Mouse (Mus musculus) bone marrow macrophage, adult 2 months (primary cell): ENCODE results near the gene Ankrd6. TPM values are rescaled to one million over a fixed set of nuclear protein-coding genes. Genes with fewer than 3 reads are reported as not detected.
"Not testable (repeated sequence)": the region's sequence is repeated elsewhere in the genome, so short reads cannot be mapped to it uniquely, and the experiment has no call there.

Source experiments
- H3K27ac ChIP-seq: 2 replicates; pipeline ENCODE4 v1.5.1; 2012; ENCODE audit warnings: low read depth, low read length; ENCODE audit not compliant: insufficient read depth
- H3K4me1 ChIP-seq: 2 replicates; pipeline ENCODE4 v1.6.1; 2012; ENCODE audit warnings: low read length; ENCODE audit not compliant: control insufficient read depth, insufficient read depth
- H3K4me3 ChIP-seq: 2 replicates; pipeline ENCODE4 v1.5.1; 2012; ENCODE audit warnings: mild to moderate bottlenecking, low read length, moderate library complexity; ENCODE audit not compliant: insufficient read depth
- CTCF ChIP-seq: IDR thresholded peaks from 2 replicates; pipeline ENCODE4 v1.5.1; 2012; ENCODE audit warnings: low read depth, mild to moderate bottlenecking, low read length, moderate library complexity
- POLR2A ChIP-seq: IDR thresholded peaks from 2 replicates; pipeline ENCODE4 v1.6.1; 2012; ENCODE audit warnings: mild to moderate bottlenecking, low read depth, low read length, borderline replicate concordance
- polyA plus RNA-seq: library from polyadenylated mRNA; stranded (reverse); fragments of >200 nt; gene quantifications from 2 replicates; pipeline ENCODE4 v1.2.4, GENCODE M21; 2012; ENCODE audit not compliant: missing spikeins, insufficient read depth, insufficient read length

Gene Ankrd6
- polyA plus RNA-seq, 1 experiment = 0.16 TPM

DNA sequence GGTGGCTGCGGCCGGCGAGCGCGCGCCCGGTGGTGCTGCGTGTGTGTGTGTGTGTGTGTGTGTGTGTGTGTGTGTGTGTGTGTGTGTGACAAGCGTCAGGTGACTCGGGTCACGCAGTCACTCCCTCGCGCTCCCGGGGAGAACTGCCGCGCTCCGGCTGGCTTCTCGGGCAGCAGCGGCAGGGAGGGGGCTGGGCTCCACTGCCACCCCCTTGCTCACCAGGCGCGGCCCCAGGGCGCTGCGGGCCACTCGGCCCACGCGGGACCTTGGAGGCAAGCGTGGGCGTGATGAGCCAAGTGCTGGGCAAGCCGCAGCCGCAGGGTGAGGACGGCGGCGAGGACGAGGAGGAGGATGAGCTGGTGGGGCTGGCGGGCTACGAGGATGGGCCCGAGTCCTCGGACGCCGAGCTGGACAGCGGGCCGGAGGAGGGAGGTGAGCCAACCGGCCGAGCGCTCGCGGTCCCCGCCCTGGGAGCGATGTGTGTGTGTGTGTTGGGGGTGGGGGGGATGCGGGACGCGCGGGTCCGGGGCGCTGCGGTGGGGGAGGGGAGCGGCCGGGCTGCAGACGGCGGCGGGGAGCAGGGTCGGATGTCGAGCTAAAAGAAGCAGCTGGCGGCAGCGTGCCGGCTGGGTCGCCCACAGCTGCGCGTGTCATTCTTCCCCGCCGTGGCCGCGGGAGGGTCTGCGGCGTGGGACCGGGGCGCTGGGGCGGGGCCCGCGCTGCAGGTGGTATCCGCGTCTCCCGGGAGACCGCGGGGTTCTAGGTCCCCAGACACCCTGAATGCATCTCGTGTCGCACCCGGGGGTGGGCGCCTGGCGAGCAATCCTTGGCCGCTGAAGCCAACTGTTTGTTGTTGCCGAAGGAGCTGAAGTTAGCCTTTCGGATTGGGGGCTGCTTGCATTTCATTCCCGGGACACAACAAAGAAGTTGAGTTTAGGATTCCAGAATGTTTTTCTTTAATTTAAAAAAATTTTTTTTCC is 32.8 kb upstream of the Ankrd6 start:
- no peak overlapping the region for H3K27ac ChIP-seq
- H3K4me3 ChIP-seq = peak overlapping the region; percentile 86
- TF ChIP-seq POLR2A = no peak
- no peak for TF ChIP-seq CTCF
- peaks cover 7% of the 10 kb centered on the region for H3K4me1 ChIP-seq

DNA sequence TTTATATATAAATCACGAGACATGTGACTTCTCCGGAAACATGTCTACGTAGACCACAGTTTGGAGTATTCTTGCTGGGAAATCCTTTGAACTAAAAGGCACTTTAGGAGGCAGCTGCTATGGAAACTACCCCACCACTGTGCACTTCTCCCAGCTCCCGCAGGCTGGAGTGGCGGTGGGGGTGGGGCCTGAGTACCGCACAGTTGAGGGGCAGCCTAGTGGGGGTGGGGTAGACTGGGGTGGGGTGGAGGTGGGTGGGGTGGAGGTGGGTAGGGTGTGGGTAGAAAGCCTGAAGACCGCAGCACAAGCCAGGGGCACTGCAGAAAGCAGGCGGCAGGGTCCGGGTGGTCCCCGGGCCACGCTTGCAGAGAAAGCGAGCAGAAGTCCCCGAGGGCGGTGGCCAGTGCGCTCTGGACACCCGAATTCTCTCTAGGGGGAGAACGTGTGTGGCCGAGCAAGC is 32.1 kb upstream of the Ankrd6 start, which contains the start of gene Rragd:
Rragd (plus strand) TSS at position 322 of the 460 bp plus-strand sequence.
- no peak for TF ChIP-seq POLR2A
- H3K4me1 ChIP-seq = peaks cover 7% of the 10 kb centered on the region
- peak within 1 kb of the TSS; percentile 86 for H3K4me3 ChIP-seq
- H3K27ac ChIP-seq = no peak within 1 kb of the TSS

- Histone ChIP-seq H3K27ac (no peak overlapping the region), H3K4me1 (peaks cover 4% of the 10 kb centered on the region), H3K4me3 (peak overlapping the region; percentile 86; the same call in 1 of the 2 replicates)
- TF ChIP-seq POLR2A (no peak), CTCF (no peak)
Measured at GRCm38 (mm10) chr4:32982041-32982715, 31.5 kb upstream of the Ankrd6 start.

GRCm38 (mm10) chr4:32981617-32982016 is 31.0 kb upstream of the Ankrd6 start:
- Histone ChIP-seq H3K27ac (no peak overlapping the region), H3K4me3 (no peak overlapping the region), H3K4me1 (peaks cover 4% of the 10 kb centered on the region)
- no peak for TF ChIP-seq POLR2A
- TF ChIP-seq CTCF = no peak

GRCm38 (mm10) chr4:32980061-32980460 is 29.4 kb upstream of the Ankrd6 start:
- no peak overlapping the region for H3K27ac ChIP-seq
- H3K4me1 ChIP-seq = peaks cover 4% of the 10 kb centered on the region
- TF ChIP-seq CTCF (no peak), POLR2A (no peak)
- no peak overlapping the region for H3K4me3 ChIP-seq

GRCm38 (mm10) chr4:32977331-32977730 is 26.7 kb upstream of the Ankrd6 start:
- H3K27ac ChIP-seq = no peak overlapping the region
- H3K4me3 ChIP-seq = no peak overlapping the region
- H3K4me1 ChIP-seq = no peaks in the 10 kb centered on the region
- TF ChIP-seq POLR2A (no peak), CTCF (no peak)

DNA sequence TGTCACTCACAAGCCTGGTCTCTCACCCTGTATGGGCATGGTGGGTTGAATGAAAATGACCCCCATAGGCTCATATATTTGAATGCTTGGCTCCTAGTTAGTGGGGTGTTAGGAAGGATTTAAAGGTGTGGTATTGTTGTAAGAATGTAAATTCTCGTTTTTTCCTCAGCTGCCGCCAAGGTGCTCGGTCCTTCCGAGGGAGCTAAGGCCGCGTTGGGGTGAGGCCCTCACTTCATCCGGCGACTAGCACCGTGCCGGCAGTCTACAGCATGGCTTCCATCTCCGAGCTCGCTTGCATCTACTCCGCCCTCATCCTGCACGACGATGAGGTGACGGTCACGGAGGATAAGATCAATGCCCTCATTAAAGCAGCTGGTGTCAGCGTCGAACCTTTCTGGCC is 14.0 kb upstream of the Ankrd6 start:
- H3K4me3 ChIP-seq, H3K27ac ChIP-seq, H3K4me1 ChIP-seq: not testable (repeated sequence)

GRCm38 (mm10) chr4:32961394-32961793 is 10.8 kb upstream of the Ankrd6 start:
- H3K4me1 ChIP-seq = no peaks in the 10 kb centered on the region
- TF ChIP-seq POLR2A = no peak
- no peak for TF ChIP-seq CTCF
- no peak overlapping the region for H3K4me3 ChIP-seq

GRCm38 (mm10) chr4:32956423-32956822 is 5.8 kb upstream of the Ankrd6 start:
- no peak overlapping the region for H3K4me3 ChIP-seq
- peaks cover 3% of the 10 kb centered on the region; the same call in 1 of the 2 replicates for H3K4me1 ChIP-seq
- H3K27ac ChIP-seq = no peak overlapping the region
- TF ChIP-seq CTCF (no peak), POLR2A (no peak)

More at GRCm38 (mm10) chr4:32961394-32961793, 10.8 kb upstream of the Ankrd6 start:
- no peak overlapping the region for H3K27ac ChIP-seq

- no peak overlapping the region for H3K27ac ChIP-seq
- H3K4me3 ChIP-seq = no peak overlapping the region
- TF ChIP-seq CTCF = no peak
- no peak for TF ChIP-seq POLR2A
- H3K4me1 ChIP-seq = peaks cover 3% of the 10 kb centered on the region; the same call in 1 of the 2 replicates
Measured at GRCm38 (mm10) chr4:32952681-32953080, 2.0 kb upstream of the Ankrd6 start.
